Mouse (Mus musculus) heart, adult 11 months (tissue): ENCODE measurements around the gene Msantd4.
A peak's percentile ranks its signal among the peaks of the same experiment; 100 is the strongest.
"Not testable (repeated sequence)": the region's sequence is repeated elsewhere in the genome, so short reads cannot be mapped to it uniquely, and the experiment has no call there.

Experiments used
- DNase-seq: peaks from one replicate; pipeline ENCODE4 v3.0.0; 2022

The Msantd4 gene

GRCm38 (mm10) chr9:4375828-4376639 lies at the start of gene Msantd4:
TSS of gene Msantd4 (plus strand) at chr9:4376562.
- peak; percentile 100 for DNase-seq

- no peak for DNase-seq
Measured at GRCm38 (mm10) chr9:4353163-4353562, 23.2 kb upstream of the Msantd4 start.

GRCm38 (mm10) chr9:4376640-4377120 lies 318 bp downstream of the Msantd4 start:
- DNase-seq: no peak

GRCm38 (mm10) chr9:4400801-4401200 lies 24.4 kb downstream of the Msantd4 start:
- DNase-seq: not testable (repeated sequence)
